Mouse (Mus musculus) liver, embryonic 11.5 days (tissue): Measurements from ENCODE around the gene Ttbk1. TPM values are rescaled to one million over a fixed set of nuclear protein-coding genes. Genes with fewer than 3 reads are reported as not detected.
A peak's percentile ranks its signal among the peaks of the same experiment; 100 is the strongest.

Experiments
- ATAC-seq: fragments of 200-750 bp; cut with Nextera tagmentation; replicated peaks from 2 replicates; pipeline ENCODE4 v1.8.0; 2017; ENCODE audit warnings: moderate number of reproducible peaks, mild to moderate bottlenecking, moderate TSS enrichment, moderate library complexity; ENCODE audit not compliant: low FRiP score
- DNase-seq: peaks from one replicate; pipeline ENCODE4 v3.0.0-alpha.2; 2017; ENCODE audit warnings: low spot score
- H3K27ac ChIP-seq: fragments of 300-500 bp; sonication (generic); 2 replicates; pipeline ENCODE4 v1.5.1; 2014; ENCODE audit warnings: mild to moderate bottlenecking, low read depth, low read length, control low read depth
- H3K27me3 ChIP-seq: fragments of 300-500 bp; sonication (generic); replicated peaks from 2 replicates; pipeline ENCODE4 v1.6.1; 2014; ENCODE audit warnings: low read length, mixed read lengths; ENCODE audit not compliant: control insufficient read depth, insufficient read depth
- H3K36me3 ChIP-seq: fragments of 300-500 bp; sonication (generic); 2 replicates; pipeline ENCODE4 v1.6.1; 2014; ENCODE audit warnings: mild to moderate bottlenecking, low read length, moderate library complexity, mixed read lengths; ENCODE audit not compliant: control insufficient read depth, insufficient read depth
- H3K4me1 ChIP-seq: fragments of 300-500 bp; sonication (generic); replicated peaks from 2 replicates; pipeline ENCODE4 v1.6.1; 2014; ENCODE audit warnings: low read length, mixed read lengths; ENCODE audit not compliant: control insufficient read depth, insufficient read depth
- H3K4me2 ChIP-seq: fragments of 300-500 bp; sonication (generic); 2 replicates; pipeline ENCODE4 v1.6.1; 2014; ENCODE audit warnings: mild to moderate bottlenecking, control low read depth, moderate library complexity
- H3K4me3 ChIP-seq: fragments of 300-500 bp; sonication (generic); 2 replicates; pipeline ENCODE4 v1.5.1; 2014; ENCODE audit warnings: low read depth, low read length, control low read depth
- H3K9ac ChIP-seq: fragments of 300-500 bp; sonication (generic); 2 replicates; pipeline ENCODE4 v1.6.1; 2014; ENCODE audit warnings: low read depth, low read length, control low read depth
- H3K9me3 ChIP-seq: fragments of 300-500 bp; sonication (generic); 2 replicates; pipeline ENCODE4 v1.6.1; 2016; ENCODE audit warnings: low read length, inconsistent platforms, mixed read lengths; ENCODE audit not compliant: control insufficient read depth
- WGBS: fragments of 180-500 bp; shearing (Covaris S2); extraction: QIAGEN DNeasy Blood & Tissue Kit; methylation state at CpG from one replicate; pipeline ENCODE4 v1.1.7; 2014; 5-methylcytosine and 5-hydroxymethylcytosine counted together
- polyA plus RNA-seq: library from polyadenylated mRNA; unstranded; fragments of >200 nt; fragmentation: Nextera tagmentation; extraction: Ambion mirVana; gene quantifications from 2 replicates; pipeline ENCODE4 v1.2.1, GENCODE M21; 2014

The Ttbk1 gene
- 0.03 and 0.07 TPM in 2 replicates for polyA plus RNA-seq

- peaks cover 3% of the 10 kb centered on the region; the same call in 1 of the 2 replicates for H3K4me1 ChIP-seq
- DNase-seq (no peak), ATAC-seq (no peak)
- no peaks in the 10 kb centered on the region for H3K36me3 ChIP-seq
- H3K9ac ChIP-seq, result no peak within 1 kb of the TSS
- peak within 1 kb of the TSS; percentile 57 for H3K4me2 ChIP-seq
- H3K27me3 ChIP-seq, result peaks cover 73% of the 10 kb centered on the region
- WGBS, result 2% methylated on average over 29 of the region's 49 CpGs
- peak within 1 kb of the TSS; percentile 38 for H3K4me3 ChIP-seq
- no peaks in the 10 kb centered on the region for H3K9me3 ChIP-seq
- H3K27ac ChIP-seq, result no peak within 1 kb of the TSS
Measured at GRCm38 (mm10) chr17:46487431-46487830, at the start of gene Ttbk1. Gene Ttbk1 (minus strand): TSS chr17:46487675.

GRCm38 (mm10) chr17:46525579-46526307, 38.3 kb upstream of the Ttbk1 start:
- no peak overlapping the region for H3K27ac ChIP-seq
- peaks cover 17% of the 10 kb centered on the region for H3K27me3 ChIP-seq
- no peak overlapping the region for H3K4me3 ChIP-seq
- DNase-seq, result peak; percentile 62
- 33% methylated on average over 12 of the region's 12 CpGs for WGBS
- H3K4me1 ChIP-seq, result peaks cover 3% of the 10 kb centered on the region
- H3K4me2 ChIP-seq, result no peak overlapping the region
- no peaks in the 10 kb centered on the region for H3K9me3 ChIP-seq
- no peaks in the 10 kb centered on the region for H3K36me3 ChIP-seq
- no peak overlapping the region for H3K9ac ChIP-seq
- ATAC-seq, result no peak

- H3K36me3 ChIP-seq, result no peaks in the 10 kb centered on the region
- DNase-seq, result no peak
- H3K4me2 ChIP-seq, result no peak overlapping the region
- no peaks in the 10 kb centered on the region for H3K9me3 ChIP-seq
- 65% methylated on average over 10 of the region's 10 CpGs for WGBS
- no peak overlapping the region for H3K9ac ChIP-seq
- H3K4me1 ChIP-seq, result peaks cover 4% of the 10 kb centered on the region
- no peak overlapping the region for H3K4me3 ChIP-seq
- no peak overlapping the region for H3K27ac ChIP-seq
- H3K27me3 ChIP-seq, result peaks cover 24% of the 10 kb centered on the region
- no peak for ATAC-seq
Measured at GRCm38 (mm10) chr17:46525065-46525464, 37.6 kb upstream of the Ttbk1 start.

- Histone ChIP-seq H3K36me3 (no peaks in the 10 kb centered on the region), H3K4me1 (peaks cover 4% of the 10 kb centered on the region), H3K4me3 (no peak overlapping the region), H3K27ac (no peak overlapping the region), H3K27me3 (peaks cover 34% of the 10 kb centered on the region), H3K9me3 (no peaks in the 10 kb centered on the region), H3K9ac (no peak overlapping the region), H3K4me2 (no peak overlapping the region)
- ATAC-seq (no peak), DNase-seq (no peak)
- WGBS, result 48% methylated on average over 24 of the region's 24 CpGs
Measured at GRCm38 (mm10) chr17:46521963-46522668, 34.6 kb upstream of the Ttbk1 start.

- H3K4me3 ChIP-seq, result peak overlapping the region; percentile 1; the same call in 1 of the 2 replicates
- no peak overlapping the region for H3K9ac ChIP-seq
- no peak overlapping the region for H3K27ac ChIP-seq
- peak overlapping the region; percentile 50 for H3K4me2 ChIP-seq
- peaks cover 4% of the 10 kb centered on the region for H3K4me1 ChIP-seq
- ATAC-seq, result no peak
- H3K36me3 ChIP-seq, result no peaks in the 10 kb centered on the region
- H3K9me3 ChIP-seq, result no peaks in the 10 kb centered on the region
- peaks cover 34% of the 10 kb centered on the region for H3K27me3 ChIP-seq
- no peak for DNase-seq
- WGBS, result 71% methylated on average over 9 of the region's 9 CpGs
Measured at GRCm38 (mm10) chr17:46521174-46521573, 33.7 kb upstream of the Ttbk1 start.

- no peak; the same call in 1 of the 2 replicates for ATAC-seq
- Histone ChIP-seq H3K27ac (no peak overlapping the region), H3K9ac (no peak overlapping the region; the same call in 1 of the 2 replicates), H3K36me3 (no peaks in the 10 kb centered on the region), H3K4me3 (peak overlapping the region; percentile 1; the same call in 1 of the 2 replicates), H3K4me1 (peaks cover 4% of the 10 kb centered on the region), H3K9me3 (no peaks in the 10 kb centered on the region), H3K4me2 (peak overlapping the region; percentile 50), H3K27me3 (peaks cover 34% of the 10 kb centered on the region)
- no peak for DNase-seq
- WGBS, result 24% methylated on average over 25 of the region's 25 CpGs
Measured at GRCm38 (mm10) chr17:46520385-46520979, 33.0 kb upstream of the Ttbk1 start.

GRCm38 (mm10) chr17:46519971-46520370, 32.5 kb upstream of the Ttbk1 start:
- H3K9me3 ChIP-seq, result no peaks in the 10 kb centered on the region
- peaks cover 34% of the 10 kb centered on the region for H3K27me3 ChIP-seq
- ATAC-seq (no peak), DNase-seq (no peak)
- H3K4me2 ChIP-seq, result peak overlapping the region; percentile 50; the same call in 1 of the 2 replicates
- peaks cover 4% of the 10 kb centered on the region for H3K4me1 ChIP-seq
- WGBS, result 52% methylated on average over 10 of the region's 10 CpGs
- no peak overlapping the region for H3K4me3 ChIP-seq
- no peak overlapping the region for H3K27ac ChIP-seq
- no peak overlapping the region for H3K9ac ChIP-seq
- H3K36me3 ChIP-seq, result no peaks in the 10 kb centered on the region

GRCm38 (mm10) chr17:46513329-46513728, 25.9 kb upstream of the Ttbk1 start:
- Histone ChIP-seq H3K4me3 (no peak overlapping the region), H3K36me3 (no peaks in the 10 kb centered on the region), H3K9me3 (no peaks in the 10 kb centered on the region), H3K27me3 (no peaks in the 10 kb centered on the region), H3K4me1 (no peaks in the 10 kb centered on the region), H3K27ac (no peak overlapping the region), H3K9ac (no peak overlapping the region), H3K4me2 (no peak overlapping the region)
- DNase-seq, result no peak
- ATAC-seq, result no peak
- WGBS, result 51% methylated on average over 2 of the region's 2 CpGs
